Mouse (Mus musculus) embryonic facial prominence, embryonic 15.5 days (tissue): ENCODE results near the gene Tmem168. TPM values are rescaled to one million over a fixed set of nuclear protein-coding genes. Genes with fewer than 3 reads are reported as not detected.

ENCODE experiments used
- ATAC-seq: fragments of 200-750 bp; cut with Nextera tagmentation; 2 replicates; pipeline ENCODE4 v1.8.0; 2017; ENCODE audit warnings: low read depth, moderate TSS enrichment; ENCODE audit not compliant: insufficient number of reproducible peaks, low FRiP score, low TSS enrichment
- H3K27ac ChIP-seq: fragments of 300-500 bp; sonication (generic); replicated peaks from 2 replicates; pipeline ENCODE4 v1.5.1; 2015; ENCODE audit warnings: mild to moderate bottlenecking, inconsistent platforms
- H3K27me3 ChIP-seq: fragments of 300-500 bp; sonication (generic); 2 replicates; pipeline ENCODE4 v1.6.1; 2015; ENCODE audit warnings: inconsistent platforms
- H3K36me3 ChIP-seq: fragments of 300-500 bp; sonication (generic); 2 replicates; pipeline ENCODE4 v1.6.1; 2015; ENCODE audit warnings: mild to moderate bottlenecking, inconsistent platforms
- H3K4me1 ChIP-seq: fragments of 300-500 bp; sonication (generic); 2 replicates; pipeline ENCODE4 v1.6.1; 2015; ENCODE audit warnings: inconsistent platforms
- H3K4me2 ChIP-seq: fragments of 300-500 bp; sonication (generic); replicated peaks from 2 replicates; pipeline ENCODE4 v1.6.1; 2015; ENCODE audit warnings: mild to moderate bottlenecking, inconsistent platforms
- H3K4me3 ChIP-seq: fragments of 300-500 bp; sonication (generic); replicated peaks from 2 replicates; pipeline ENCODE4 v1.5.1; 2015; ENCODE audit warnings: mild to moderate bottlenecking, inconsistent platforms
- H3K9ac ChIP-seq: fragments of 300-500 bp; sonication (generic); 2 replicates; pipeline ENCODE4 v1.6.1; 2015; ENCODE audit warnings: inconsistent platforms
- H3K9me3 ChIP-seq: fragments of 300-500 bp; sonication (generic); replicated peaks from 2 replicates; pipeline ENCODE4 v1.6.1; 2016; ENCODE audit warnings: inconsistent platforms
- WGBS: fragments of 180-500 bp; shearing (Covaris S2); methylation state at CpG from one replicate; pipeline ENCODE4 v1.1.7; 2015; 5-methylcytosine and 5-hydroxymethylcytosine counted together
- polyA plus RNA-seq: library from polyadenylated mRNA; unstranded; fragments of >200 nt; fragmentation: Nextera tagmentation; extraction: Ambion mirVana; gene quantifications from 2 replicates; pipeline ENCODE4 v1.2.1, GENCODE M21; 2015

Tmem168 gene
- polyA plus RNA-seq, 1 experiment from 2014 or later: 33.8 TPM

DNA sequence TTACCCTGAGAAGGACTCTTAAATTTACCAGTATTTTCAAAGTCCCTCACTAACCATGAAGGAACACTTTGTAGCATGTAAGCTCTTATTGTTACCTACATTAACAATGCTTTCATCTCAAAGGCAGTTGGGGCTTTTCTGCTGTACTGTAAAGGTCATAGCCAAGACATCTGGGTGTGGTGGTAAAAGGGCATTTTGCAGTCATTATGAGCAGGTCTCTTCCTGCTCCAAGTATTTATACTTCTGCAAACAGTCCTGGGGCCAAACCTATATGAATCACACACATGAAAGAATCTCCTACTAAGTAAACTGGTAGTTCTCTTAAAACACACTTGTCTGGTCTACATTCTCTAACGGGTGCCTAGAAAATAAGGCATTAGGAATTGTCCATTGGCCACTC is 25.8 kb downstream of the Tmem168 start:
- H3K27me3 ChIP-seq: no peaks in the 10 kb centered on the region
- peaks cover 29% of the 10 kb centered on the region; the same call in 1 of the 2 replicates for H3K36me3 ChIP-seq
- no peaks in the 10 kb centered on the region for H3K9me3 ChIP-seq
- no peak overlapping the region for H3K4me2 ChIP-seq
- no peak overlapping the region for H3K9ac ChIP-seq
- H3K4me3 ChIP-seq: no peak overlapping the region
- ATAC-seq: no peak
- no peak overlapping the region for H3K27ac ChIP-seq
- H3K4me1 ChIP-seq: no peaks in the 10 kb centered on the region
- 94% methylated on average over 1 of the region's 1 CpGs for WGBS

DNA sequence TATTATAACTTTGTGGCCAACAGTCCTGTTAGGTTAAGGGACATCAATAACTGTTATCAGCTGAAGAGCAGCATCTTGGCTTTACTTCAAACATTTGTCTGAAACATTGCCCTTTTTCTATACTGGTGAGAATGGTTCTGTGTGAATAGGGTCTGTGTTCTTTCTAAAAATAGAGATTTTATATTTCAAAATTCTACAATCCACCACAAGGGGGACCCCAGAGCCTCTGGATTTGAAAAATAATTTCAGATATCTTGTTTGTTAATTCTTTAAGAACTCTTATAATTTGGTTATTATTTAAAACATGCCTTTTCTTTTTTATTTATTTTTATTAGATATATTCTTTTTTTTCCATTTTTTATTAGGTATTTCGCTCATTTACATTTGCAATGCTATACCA is 42.2 kb downstream of the Tmem168 start:
- 75% methylated on average over 1 of the region's 1 CpGs for WGBS
- Histone ChIP-seq H3K27ac (no peak overlapping the region), H3K4me3 (no peak overlapping the region), H3K9ac (no peak overlapping the region), H3K27me3 (no peaks in the 10 kb centered on the region), H3K4me2 (no peak overlapping the region), H3K9me3 (no peaks in the 10 kb centered on the region), H3K4me1 (no peaks in the 10 kb centered on the region), H3K36me3 (no peaks in the 10 kb centered on the region)
- no peak for ATAC-seq

DNA sequence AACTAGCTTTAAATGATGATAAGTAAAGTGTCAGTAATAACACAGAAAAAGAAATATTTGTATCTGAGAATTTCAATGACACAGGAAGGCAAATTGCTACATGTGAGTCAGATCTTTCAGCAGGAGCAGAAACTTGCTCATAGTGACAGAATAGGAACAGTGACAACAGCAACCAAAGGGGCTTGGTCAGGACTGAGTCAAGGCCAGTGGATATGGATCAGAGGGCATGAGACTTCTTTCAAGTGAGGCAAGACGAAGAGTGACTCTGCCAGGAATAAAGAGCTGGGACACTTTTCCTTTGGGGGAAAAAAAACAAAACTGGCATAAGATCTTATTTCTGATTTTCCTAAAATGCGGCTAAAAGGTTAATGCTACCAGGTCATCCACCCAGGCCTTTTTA is 52.6 kb downstream of the Tmem168 start:
- Histone ChIP-seq H3K9ac (no peak overlapping the region), H3K4me1 (no peaks in the 10 kb centered on the region), H3K27ac (no peak overlapping the region), H3K4me3 (no peak overlapping the region), H3K4me2 (no peak overlapping the region), H3K27me3 (no peaks in the 10 kb centered on the region), H3K36me3 (no peaks in the 10 kb centered on the region), H3K9me3 (no peaks in the 10 kb centered on the region)
- ATAC-seq: no peak
- 77% methylated on average over 2 of the region's 2 CpGs for WGBS

DNA sequence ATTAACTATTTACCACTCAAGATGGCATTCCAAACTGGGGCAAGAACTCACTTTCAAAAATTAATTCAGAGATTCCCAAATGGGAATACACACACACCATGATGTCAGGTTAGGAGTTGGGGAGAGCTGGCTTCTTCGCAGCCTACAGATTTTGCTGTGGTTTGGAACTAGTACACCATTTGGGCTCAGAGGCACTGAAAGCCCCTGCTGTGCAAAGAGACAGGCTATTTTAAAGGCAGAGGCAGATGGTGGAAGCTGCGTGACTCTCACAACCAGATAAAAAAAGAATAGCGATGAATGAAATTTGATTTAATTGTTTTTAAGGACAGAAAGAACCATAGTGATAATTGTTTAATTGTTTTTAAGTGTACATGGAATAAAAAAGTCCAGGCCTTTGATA is 66.1 kb downstream of the Tmem168 start:
- Histone ChIP-seq H3K27ac (no peak overlapping the region), H3K4me3 (no peak overlapping the region), H3K27me3 (no peaks in the 10 kb centered on the region), H3K36me3 (no peaks in the 10 kb centered on the region), H3K9ac (no peak overlapping the region), H3K9me3 (no peaks in the 10 kb centered on the region), H3K4me1 (no peaks in the 10 kb centered on the region), H3K4me2 (no peak overlapping the region)
- 92% methylated on average over 3 of the region's 3 CpGs for WGBS
- no peak for ATAC-seq

DNA sequence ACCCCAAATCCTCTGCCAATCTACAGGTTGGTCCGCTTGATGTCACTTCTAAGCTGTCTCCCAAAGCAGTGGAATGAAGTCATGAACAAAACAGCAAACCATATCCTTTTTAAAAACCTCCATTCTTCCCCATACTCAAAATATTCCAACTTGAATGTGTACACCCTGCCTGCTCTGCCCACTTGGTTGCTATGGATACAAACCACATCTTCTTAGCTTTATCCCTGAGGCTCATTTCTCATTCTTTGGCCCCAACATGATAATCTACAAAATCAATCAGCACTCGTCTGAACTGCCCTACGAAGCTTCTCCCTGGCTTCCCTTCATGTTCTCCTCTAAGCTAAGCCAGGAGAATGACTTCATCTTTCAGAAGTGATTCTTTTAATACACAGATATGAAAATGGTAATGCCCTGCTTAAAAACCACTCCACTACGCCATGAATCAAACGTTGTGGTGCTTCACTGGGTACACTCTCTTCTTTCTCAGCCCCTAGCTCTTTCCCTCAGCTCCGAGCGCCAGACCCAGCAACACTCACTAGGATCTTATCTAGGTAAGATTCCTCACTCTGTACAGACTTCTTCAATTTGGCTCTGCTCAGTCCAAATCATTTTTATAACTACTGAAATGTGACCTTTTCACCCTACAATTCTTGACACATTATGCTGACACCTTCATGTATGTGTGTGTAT is 70.5 kb downstream of the Tmem168 start:
- Histone ChIP-seq H3K27ac (no peak overlapping the region), H3K36me3 (no peaks in the 10 kb centered on the region), H3K4me3 (no peak overlapping the region), H3K9ac (no peak overlapping the region), H3K27me3 (no peaks in the 10 kb centered on the region), H3K9me3 (no peaks in the 10 kb centered on the region), H3K4me2 (no peak overlapping the region), H3K4me1 (no peaks in the 10 kb centered on the region)
- 60% methylated on average over 7 of the region's 7 CpGs for WGBS
- ATAC-seq: no peak

Other genes starting within 250 kb of the Tmem168 start
- 15.6 and 16.9 TPM in 2 replicates for gene Bmt2, start 69.9 kb upstream of the Tmem168 start, polyA plus RNA-seq
- gene Gpr85, start 231.8 kb upstream of the Tmem168 start, polyA plus RNA-seq: 4.6 and 5.2 TPM in 2 replicates